Mouse (Mus musculus): ENCODE results near the gene Dhdh. TPM values are rescaled to one million over a fixed set of nuclear protein-coding genes. Genes with fewer than 3 reads are reported as not detected.
A peak's percentile ranks its signal among the peaks of the same experiment; 100 is the strongest.
"Not testable (repeated sequence)": the region's sequence is repeated elsewhere in the genome, so short reads cannot be mapped to it uniquely, and the experiment has no call there.

Gene Dhdh
- polyA plus RNA-seq, 1 experiment from 2014 or later: 3.5 TPM

GRCm38 (mm10) chr7:45465549-45465948, 23.1 kb downstream of the Dhdh start:
- no peak overlapping the region for H3K27ac ChIP-seq
- 84% methylated on average over 9 of the region's 9 CpGs for WGBS
- peaks cover 35% of the 10 kb centered on the region for H3K4me1 ChIP-seq
- H3K9ac ChIP-seq: peak overlapping the region; percentile 85; the same call in 1 of the 2 replicates
- H3K27me3 ChIP-seq: no peaks in the 10 kb centered on the region
- H3K36me3 ChIP-seq: peaks cover 41% of the 10 kb centered on the region
- peak overlapping the region; percentile 96 for H3K4me3 ChIP-seq (replicated peaks)
- no peaks in the 10 kb centered on the region for H3K9me3 ChIP-seq (replicated peaks)
- ATAC-seq (replicated peaks; ENCODE audit: low FRiP score): no peak; the same call in 1 of the 2 replicates
- peak overlapping the region; percentile 87 for H3K4me2 ChIP-seq

DNA sequence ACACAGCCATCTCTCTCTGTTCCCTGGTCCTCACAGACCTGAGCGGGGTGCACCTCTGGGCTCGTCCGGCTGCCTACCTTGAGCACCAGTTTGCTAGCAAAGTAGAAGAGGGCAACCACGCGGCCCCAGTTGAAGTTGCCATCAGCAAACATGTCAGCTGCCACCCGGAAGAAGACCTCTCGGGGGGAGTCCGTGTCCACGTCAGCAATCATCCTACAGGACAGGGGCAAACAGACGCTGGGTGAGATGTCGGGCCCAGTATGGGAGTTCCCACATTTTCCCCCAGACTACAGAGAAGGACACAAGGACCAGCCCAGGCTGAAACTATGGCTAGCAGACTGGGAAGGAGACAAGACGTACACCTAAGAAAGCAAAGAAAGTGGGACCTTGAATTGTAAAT, 23.5 kb downstream of the Dhdh start:
- no peak for ATAC-seq (replicated peaks; ENCODE audit: low FRiP score)
- no peaks in the 10 kb centered on the region for H3K27me3 ChIP-seq
- H3K4me3 ChIP-seq (replicated peaks): peak overlapping the region; percentile 96
- peaks cover 41% of the 10 kb centered on the region for H3K36me3 ChIP-seq
- no peak overlapping the region for H3K27ac ChIP-seq
- peak overlapping the region; percentile 87 for H3K4me2 ChIP-seq
- no peak overlapping the region for H3K9ac ChIP-seq
- H3K4me1 ChIP-seq: peaks cover 39% of the 10 kb centered on the region
- WGBS: 93% methylated on average over 12 of the region's 12 CpGs
- no peaks in the 10 kb centered on the region for H3K9me3 ChIP-seq (replicated peaks)

DNA sequence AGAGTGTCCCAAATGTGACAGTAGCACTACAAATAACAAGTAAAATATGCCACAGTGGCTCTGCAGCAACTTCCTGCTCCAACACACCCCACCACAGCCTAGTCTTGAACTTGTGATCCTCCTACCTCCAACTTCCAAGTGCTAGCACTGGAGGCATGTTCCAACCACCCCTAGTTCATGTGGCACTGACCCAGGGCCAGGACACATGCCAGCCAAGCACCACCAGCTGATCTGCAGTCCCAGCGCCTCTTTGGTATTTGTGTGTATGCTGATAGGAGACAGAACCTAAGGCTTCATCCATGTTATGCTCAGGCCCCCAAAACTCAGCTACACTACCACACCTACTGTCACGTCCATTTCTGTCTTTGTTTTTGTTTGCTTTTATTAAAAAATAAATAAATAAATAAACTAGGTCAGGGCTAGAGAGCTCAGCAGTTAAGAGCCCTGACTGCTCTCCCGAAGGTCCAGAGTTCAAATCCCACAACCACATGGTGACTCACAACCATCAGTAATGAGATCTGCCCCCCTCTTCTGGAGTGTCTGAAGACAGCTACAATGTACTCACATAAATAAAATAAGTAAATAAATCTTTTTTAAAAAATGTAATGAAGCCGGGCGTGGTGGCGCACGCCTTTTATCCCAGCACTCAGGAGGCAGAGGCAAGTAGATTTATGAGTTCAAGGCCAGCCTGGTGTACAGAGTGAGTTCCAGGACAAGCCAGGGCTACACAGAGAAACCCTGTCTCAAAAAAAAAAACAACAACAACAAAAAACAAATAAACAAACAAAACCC, 24.4 kb downstream of the Dhdh start:
- Histone ChIP-seq H3K36me3 (peaks cover 41% of the 10 kb centered on the region), H3K4me1 (peaks cover 42% of the 10 kb centered on the region), H3K4me2 (no peak overlapping the region), H3K4me3 (replicated peaks) (no peak overlapping the region), H3K27me3 (no peaks in the 10 kb centered on the region), H3K9ac (no peak overlapping the region), H3K27ac (no peak overlapping the region), H3K9me3 (replicated peaks) (no peaks in the 10 kb centered on the region)
- WGBS: 92% methylated on average over 7 of the region's 7 CpGs
- no peak for ATAC-seq (replicated peaks; ENCODE audit: low FRiP score)

GRCm38 (mm10) chr7:45462868-45463267, 25.7 kb downstream of the Dhdh start:
- ATAC-seq (replicated peaks; ENCODE audit: low FRiP score); H3K4me3 ChIP-seq (replicated peaks); H3K27me3 ChIP-seq; H3K9ac ChIP-seq; H3K4me2 ChIP-seq; H3K27ac ChIP-seq; H3K9me3 ChIP-seq (replicated peaks): not testable (repeated sequence)
- Histone ChIP-seq H3K4me1 (peaks cover 48% of the 10 kb centered on the region), H3K36me3 (peaks cover 47% of the 10 kb centered on the region)
- 83% methylated on average over 4 of the region's 4 CpGs for WGBS

- WGBS: 90% methylated on average over 4 of the region's 4 CpGs
- H3K27ac ChIP-seq: no peak overlapping the region
- H3K4me1 ChIP-seq: peaks cover 52% of the 10 kb centered on the region
- no peak overlapping the region for H3K9ac ChIP-seq
- H3K4me3 ChIP-seq (replicated peaks): no peak overlapping the region
- no peak for ATAC-seq (replicated peaks; ENCODE audit: low FRiP score)
- no peaks in the 10 kb centered on the region for H3K9me3 ChIP-seq (replicated peaks)
- no peaks in the 10 kb centered on the region for H3K27me3 ChIP-seq
- H3K4me2 ChIP-seq: no peak overlapping the region
- H3K36me3 ChIP-seq: peaks cover 53% of the 10 kb centered on the region
These were observed 26.3 kb downstream of the Dhdh start for GRCm38 (mm10) chr7:45462325-45462724.

DNA sequence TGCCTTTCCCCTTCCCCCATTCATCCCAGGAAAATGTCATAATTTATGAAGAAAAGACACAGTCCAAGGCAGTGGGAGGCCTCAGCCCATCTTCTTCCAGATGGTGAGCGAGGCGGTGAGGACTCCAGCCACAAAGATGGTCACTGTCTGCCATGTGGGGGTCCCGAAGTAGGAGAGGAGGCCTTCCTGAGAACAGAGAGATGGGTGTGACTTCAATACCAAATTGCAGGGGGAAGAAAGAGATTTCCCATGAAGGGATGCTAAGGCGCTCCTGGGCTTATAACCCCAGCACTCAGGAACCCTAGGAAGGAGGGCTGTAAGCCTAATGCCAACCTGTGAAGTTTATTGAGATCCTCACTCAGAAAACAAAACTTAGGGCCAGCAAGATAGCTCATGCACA, 26.8 kb downstream of the Dhdh start:
- no peak for ATAC-seq (replicated peaks; ENCODE audit: low FRiP score)
- WGBS: 81% methylated on average over 4 of the region's 4 CpGs
- peaks cover 57% of the 10 kb centered on the region for H3K36me3 ChIP-seq
- H3K27me3 ChIP-seq: no peaks in the 10 kb centered on the region
- no peak overlapping the region for H3K4me3 ChIP-seq (replicated peaks)
- peak overlapping the region; percentile 86 for H3K27ac ChIP-seq
- no peak overlapping the region for H3K4me2 ChIP-seq
- H3K4me1 ChIP-seq: peaks cover 53% of the 10 kb centered on the region
- no peaks in the 10 kb centered on the region for H3K9me3 ChIP-seq (replicated peaks)
- H3K9ac ChIP-seq: no peak overlapping the region

DNA sequence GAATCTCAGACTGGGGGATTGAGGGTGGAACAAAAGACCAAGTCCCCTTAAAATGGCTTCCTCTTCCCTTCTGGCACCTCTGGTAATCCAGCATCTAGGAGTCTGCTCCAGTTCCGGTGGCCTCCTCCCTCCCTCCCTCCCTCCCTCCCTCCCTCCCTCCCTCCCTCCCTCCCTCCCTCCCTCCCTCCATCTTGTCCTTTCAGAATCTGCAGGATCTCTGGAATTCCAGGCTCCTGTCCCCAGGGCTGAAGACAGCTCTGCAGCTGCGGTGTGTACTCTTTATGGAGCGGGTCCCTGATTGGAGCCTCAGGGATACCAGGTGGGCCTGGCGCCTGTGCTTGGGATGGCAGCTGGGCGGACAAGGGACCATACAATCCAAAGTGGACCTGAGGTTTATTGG, 27.3 kb downstream of the Dhdh start:
- ATAC-seq (replicated peaks; ENCODE audit: low FRiP score): no peak
- 57% methylated on average over 5 of the region's 5 CpGs for WGBS
- H3K4me2 ChIP-seq: peak overlapping the region; percentile 60
- H3K27ac ChIP-seq: peak overlapping the region; percentile 94
- no peak overlapping the region for H3K4me3 ChIP-seq (replicated peaks)
- peaks cover 56% of the 10 kb centered on the region for H3K4me1 ChIP-seq
- H3K9ac ChIP-seq: no peak overlapping the region
- H3K27me3 ChIP-seq: no peaks in the 10 kb centered on the region
- no peaks in the 10 kb centered on the region for H3K9me3 ChIP-seq (replicated peaks)
- peaks cover 57% of the 10 kb centered on the region for H3K36me3 ChIP-seq

DNA sequence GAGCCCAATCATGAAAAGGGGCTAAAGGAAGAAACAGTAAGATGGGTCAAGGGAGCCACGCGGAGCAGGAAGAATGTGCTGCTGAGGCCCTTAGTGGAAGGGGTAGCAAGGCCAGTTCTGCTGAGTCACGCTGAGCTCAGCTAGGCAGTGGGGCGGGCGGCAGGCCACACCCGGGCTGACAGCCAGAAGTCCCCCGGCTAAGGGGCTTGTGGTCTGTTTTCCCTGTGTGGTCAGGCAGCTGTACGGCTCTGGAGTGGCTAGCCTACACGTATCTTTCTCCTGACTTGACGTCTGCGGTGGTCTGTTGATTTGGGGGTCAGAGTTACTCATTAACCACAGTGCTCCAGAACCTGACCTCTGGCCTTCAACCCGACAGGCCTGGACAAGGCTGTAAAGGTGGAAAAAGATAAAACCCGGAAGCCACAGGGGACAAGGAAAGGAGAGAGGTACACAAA, 27.7 kb downstream of the Dhdh start:
- H3K9me3 ChIP-seq (replicated peaks): no peaks in the 10 kb centered on the region
- H3K4me2 ChIP-seq: peak overlapping the region; percentile 60
- H3K27ac ChIP-seq: peak overlapping the region; percentile 94
- peaks cover 52% of the 10 kb centered on the region for H3K4me1 ChIP-seq
- H3K27me3 ChIP-seq: no peaks in the 10 kb centered on the region
- H3K9ac ChIP-seq: peak overlapping the region; percentile 6; the same call in 1 of the 2 replicates
- peak; percentile 44 for ATAC-seq (replicated peaks; ENCODE audit: low FRiP score)
- peak overlapping the region; percentile 68 for H3K4me3 ChIP-seq (replicated peaks)
- WGBS: 12% methylated on average over 13 of the region's 13 CpGs
- H3K36me3 ChIP-seq: peaks cover 59% of the 10 kb centered on the region

- H3K36me3 ChIP-seq: peaks cover 62% of the 10 kb centered on the region
- peak overlapping the region; percentile 68 for H3K4me3 ChIP-seq (replicated peaks)
- peak overlapping the region; percentile 39; the same call in 1 of the 2 replicates for H3K9ac ChIP-seq
- ATAC-seq (replicated peaks; ENCODE audit: low FRiP score): no peak
- 65% methylated on average over 7 of the region's 7 CpGs for WGBS
- no peaks in the 10 kb centered on the region for H3K9me3 ChIP-seq (replicated peaks)
- no peaks in the 10 kb centered on the region for H3K27me3 ChIP-seq
- peak overlapping the region; percentile 94 for H3K27ac ChIP-seq
- H3K4me2 ChIP-seq: peak overlapping the region; percentile 60
- H3K4me1 ChIP-seq: peaks cover 47% of the 10 kb centered on the region
These were observed 28.2 kb downstream of the Dhdh start for GRCm38 (mm10) chr7:45460377-45460776.

DNA sequence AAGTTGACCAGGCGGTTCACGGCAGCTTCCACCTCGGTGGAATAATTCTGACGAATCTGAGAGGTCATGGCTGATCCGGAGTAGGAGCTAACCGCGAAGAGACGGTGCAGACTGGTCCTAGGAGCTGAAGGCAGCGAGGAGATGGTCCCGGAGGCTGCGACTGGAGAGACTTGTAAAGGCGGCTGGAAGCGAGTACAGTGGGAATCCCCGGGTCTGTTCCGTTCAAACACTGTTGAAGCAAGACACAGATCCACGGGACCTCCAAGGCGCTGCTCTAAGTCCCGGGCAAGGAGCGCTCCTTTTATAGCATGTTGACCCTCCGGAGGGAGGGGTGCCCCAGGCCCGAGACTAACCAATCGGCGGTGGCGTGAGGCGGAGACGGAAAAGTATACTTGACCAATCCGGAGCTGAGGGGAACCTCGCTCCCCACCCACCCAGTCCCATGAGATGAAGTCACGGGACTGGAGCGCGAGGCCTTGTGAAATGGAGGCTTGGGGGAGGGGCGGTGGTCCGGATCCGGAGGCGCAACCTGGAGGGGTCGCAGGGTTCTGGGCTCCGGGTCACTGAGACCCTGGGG, 29.0 kb downstream of the Dhdh start, which contains the start of gene Ftl1:
Gene Ftl1 (minus strand): TSS at position 321 of the 577 bp plus-strand sequence.
- WGBS: under 1% methylated on average over 36 of the region's 37 CpGs
- Histone ChIP-seq H3K36me3 (peaks cover 62% of the 10 kb centered on the region), H3K9ac (peak within 1 kb of the TSS; percentile 64), H3K27ac (peak within 1 kb of the TSS; percentile 94), H3K4me1 (peaks cover 41% of the 10 kb centered on the region), H3K4me2 (peak within 1 kb of the TSS; percentile 69), H3K4me3 (replicated peaks) (peak within 1 kb of the TSS; percentile 68)
- H3K9me3 ChIP-seq (replicated peaks); H3K27me3 ChIP-seq: not testable (repeated sequence)
- ATAC-seq (replicated peaks; ENCODE audit: low FRiP score): peak; percentile 96

- H3K4me1 ChIP-seq: peaks cover 41% of the 10 kb centered on the region
- no peaks in the 10 kb centered on the region for H3K9me3 ChIP-seq (replicated peaks)
- peak; percentile 68 for ATAC-seq (replicated peaks; ENCODE audit: low FRiP score)
- peak overlapping the region; percentile 94 for H3K27ac ChIP-seq
- WGBS: under 1% methylated on average over 43 of the region's 43 CpGs
- H3K4me2 ChIP-seq: peak overlapping the region; percentile 69
- no peaks in the 10 kb centered on the region for H3K27me3 ChIP-seq
- H3K36me3 ChIP-seq: peaks cover 63% of the 10 kb centered on the region
- H3K4me3 ChIP-seq (replicated peaks): peak overlapping the region; percentile 68
- H3K9ac ChIP-seq: peak overlapping the region; percentile 64
These were observed 29.6 kb downstream of the Dhdh start for GRCm38 (mm10) chr7:45458748-45459563.
